Mouse (Mus musculus) liver, embryonic 14.5 days (tissue): ENCODE data around the gene Grik2.

ENCODE experiments used
- CTCF ChIP-seq: IDR thresholded peaks from 2 replicates; pipeline ENCODE4 v1.5.1; 2016; ENCODE audit warnings: antibody characterized with exemption, low read depth, control low read depth
- EP300 ChIP-seq: IDR thresholded peaks from 2 replicates; pipeline ENCODE4 v1.6.1; 2016; ENCODE audit warnings: antibody characterized with exemption, low read depth

GRCm38 (mm10) chr10:49834392-49834791 lies 45.8 kb upstream of the Grik2 start:
- TF ChIP-seq CTCF, result no peak
- TF ChIP-seq EP300, result no peak
